Mouse (Mus musculus): ENCODE measurements at regions not wholly inside any gene's neighbourhood (a gene's known extent, or its start where the extent isn't known, plus 50 kb on each side); places are given as distances from the start of the nearest gene placed in this dataset.

GRCm38 (mm10) chr14:76789376-76789775, 232.7 kb upstream of the Serp2 start:
- DNase-seq (ENCODE audit: low spot score), result no peak

GRCm38 (mm10) chr14:76787601-76788000, 230.9 kb upstream of the Serp2 start:
- no peak for DNase-seq (ENCODE audit: low spot score)

GRCm38 (mm10) chr14:76786214-76786613, 229.5 kb upstream of the Serp2 start:
- no peak for DNase-seq (ENCODE audit: low spot score)

DNA sequence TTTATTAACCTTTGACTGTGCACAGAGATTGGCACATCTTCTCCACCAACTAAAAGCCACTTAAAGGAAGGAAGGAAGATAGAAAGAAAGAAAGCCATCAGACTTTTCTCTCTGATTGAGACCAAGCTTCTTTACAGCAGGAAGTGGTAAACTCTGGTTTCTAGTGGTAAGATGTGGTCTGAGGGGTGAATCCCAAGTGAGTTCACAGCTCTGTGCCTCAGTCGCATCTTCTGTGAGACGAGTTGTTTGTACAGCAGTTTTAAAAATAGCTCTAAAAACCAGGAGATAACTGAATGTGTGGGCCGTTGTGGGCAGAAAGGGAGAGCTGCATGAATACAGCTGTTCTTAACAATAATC, 224.8 kb upstream of the Serp2 start:
- DNase-seq (ENCODE audit: low spot score), result no peak

GRCm38 (mm10) chr14:76780572-76781523, 224.2 kb upstream of the Serp2 start:
- DNase-seq (ENCODE audit: low spot score), result no peak

DNA sequence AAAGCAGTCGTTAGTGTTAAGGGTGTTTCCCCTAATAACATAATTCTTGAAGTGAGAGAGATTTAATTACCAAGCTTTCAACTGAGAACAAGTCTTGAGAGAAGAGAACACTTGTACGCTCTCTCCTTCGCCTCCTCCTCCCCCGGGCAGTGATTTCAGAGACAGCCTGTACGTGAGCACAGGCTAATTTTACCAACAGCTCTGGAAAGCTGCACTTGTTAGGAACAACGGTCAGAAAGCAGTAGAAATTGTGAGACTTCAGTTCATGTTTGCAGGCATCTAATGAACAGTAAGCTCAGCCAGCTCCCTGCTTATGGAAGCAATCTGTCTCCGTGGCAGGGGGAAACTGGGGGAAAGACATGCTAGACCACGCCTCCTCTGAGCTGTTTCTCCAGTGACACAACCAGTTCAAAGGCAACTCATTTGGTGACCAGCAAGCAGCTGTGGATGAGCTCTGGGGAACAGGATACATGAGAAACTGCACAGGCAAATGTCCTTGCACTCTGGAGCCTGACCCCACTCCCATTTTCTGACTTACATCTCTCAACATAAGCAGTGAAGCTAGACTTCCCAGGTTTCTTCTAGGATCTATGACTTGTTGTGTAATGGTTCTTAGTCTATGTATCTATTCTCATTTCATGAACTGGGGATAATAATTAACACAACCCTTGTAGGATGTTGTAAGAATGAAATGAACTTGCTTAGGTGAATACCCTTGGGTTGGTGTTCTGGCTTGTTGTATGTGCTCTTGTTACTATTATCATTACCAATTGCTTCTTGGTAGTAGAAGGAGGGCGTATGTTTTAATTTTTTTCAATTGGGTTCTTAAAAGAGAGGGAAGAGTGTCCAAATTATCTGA, 222.1 kb upstream of the Serp2 start:
- peak; percentile 65 for DNase-seq (ENCODE audit: low spot score)

DNA sequence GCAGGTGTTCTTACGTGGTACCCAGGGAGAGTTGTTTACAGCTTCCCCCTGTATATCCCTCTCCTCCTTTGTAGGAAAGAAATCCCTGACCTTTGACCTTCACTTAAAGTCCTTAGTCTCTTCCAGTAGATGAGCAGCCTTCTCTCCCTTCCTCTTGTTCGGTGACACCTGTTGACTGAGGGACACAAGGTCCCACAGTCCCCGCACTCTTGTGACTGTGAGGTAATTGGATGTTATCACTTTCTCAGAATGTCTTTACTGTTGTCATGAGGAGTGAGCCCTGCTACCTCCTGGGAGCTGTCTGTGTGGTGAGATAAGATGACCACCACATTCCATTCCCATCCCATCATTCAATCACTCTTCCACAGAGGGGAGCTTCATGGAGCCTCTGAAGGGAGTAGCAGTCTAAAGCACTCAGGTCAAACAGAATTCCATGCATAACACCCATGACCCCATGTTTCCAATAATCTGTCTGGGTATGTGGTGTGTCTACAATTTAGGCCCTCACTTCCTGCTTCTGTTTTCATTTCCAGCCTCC, 218.8 kb upstream of the Serp2 start:
- DNase-seq (ENCODE audit: low spot score), result no peak

DNA sequence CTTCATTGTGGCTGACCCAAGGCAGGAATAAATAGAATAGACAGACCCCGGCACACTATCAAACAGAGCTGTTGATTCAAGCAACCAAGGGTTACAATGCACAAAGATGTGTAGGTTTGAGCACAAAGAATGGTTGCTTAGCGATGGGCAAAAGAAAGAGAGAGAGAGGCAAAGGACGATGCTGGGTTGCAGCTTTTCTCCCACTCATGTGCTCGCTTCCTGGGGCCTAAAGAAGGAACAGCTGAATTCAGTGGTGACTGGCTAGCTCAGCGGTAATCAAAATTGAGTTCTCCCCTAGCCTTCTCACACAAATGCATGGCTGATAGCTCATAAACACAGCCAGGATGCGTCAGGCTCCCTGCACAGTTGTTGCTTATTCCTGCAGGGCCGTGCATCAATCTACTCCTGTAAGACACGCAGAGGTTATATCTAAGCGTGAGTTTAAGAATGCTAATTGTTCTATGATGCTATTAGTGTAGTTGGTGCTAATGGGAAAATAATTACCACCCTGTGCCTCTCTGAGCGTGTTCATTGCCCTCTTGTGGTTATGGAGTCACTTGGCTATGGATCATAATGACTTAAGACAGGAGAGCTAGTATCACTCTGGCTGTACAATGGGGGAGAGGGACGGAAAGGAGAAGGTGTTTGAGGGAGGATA, 216.2 kb upstream of the Serp2 start:
- peak; percentile 58 for DNase-seq (ENCODE audit: low spot score)

DNA sequence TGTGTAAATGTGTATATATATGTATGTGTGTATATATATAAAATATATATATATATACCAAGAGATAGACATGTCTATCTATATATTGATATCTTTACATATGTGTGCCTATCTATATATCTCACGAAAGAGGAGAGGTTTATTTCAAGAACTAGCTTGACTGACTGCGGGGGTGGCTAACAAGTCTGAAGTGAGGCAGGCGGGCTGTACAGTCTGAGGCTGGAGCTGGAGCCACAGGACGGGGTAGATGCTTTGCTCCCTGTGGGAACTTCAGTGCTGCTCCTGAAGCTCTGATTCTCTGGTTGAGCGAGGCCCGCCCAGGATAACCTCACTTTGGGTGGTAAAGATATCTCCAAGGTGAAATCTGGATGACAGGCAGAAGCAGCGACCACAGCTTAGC, 213.4 kb upstream of the Serp2 start:
- DNase-seq (ENCODE audit: low spot score), result no peak

GRCm38 (mm10) chr14:76767301-76767700, 210.6 kb upstream of the Serp2 start:
- DNase-seq (ENCODE audit: low spot score), result no peak

DNA sequence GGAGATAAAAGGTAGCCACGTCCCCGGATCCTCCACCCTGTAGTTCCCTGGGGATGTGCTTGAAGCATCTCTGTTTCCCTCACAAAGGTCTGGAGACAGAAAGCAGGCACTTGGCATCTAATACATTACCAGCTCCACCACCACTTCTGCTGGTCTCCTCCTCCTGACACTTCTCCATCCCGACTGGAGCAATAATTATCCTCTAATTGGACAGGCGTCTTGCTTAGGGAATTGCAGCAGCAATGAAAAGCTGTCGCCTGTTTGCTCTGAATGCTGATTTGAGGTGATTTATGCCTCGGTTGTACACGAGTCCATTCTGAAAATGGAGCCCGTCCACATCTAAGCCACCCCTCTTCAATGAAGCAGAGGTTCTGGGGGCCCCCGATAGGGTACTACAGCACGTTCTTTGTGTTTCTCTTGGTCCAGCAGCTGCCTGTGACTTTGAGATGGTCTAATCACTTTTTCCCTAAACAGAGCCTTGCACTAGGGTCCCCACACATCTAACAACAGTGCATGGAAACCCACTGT, 209.6 kb upstream of the Serp2 start:
- no peak for DNase-seq (ENCODE audit: low spot score)

GRCm38 (mm10) chr14:76765094-76765504, 208.4 kb upstream of the Serp2 start:
- peak; percentile 36 for DNase-seq (ENCODE audit: low spot score)

- DNase-seq (ENCODE audit: low spot score), result peak; percentile 35
Observed at GRCm38 (mm10) chr14:76764390-76764796, 207.7 kb upstream of the Serp2 start.

- no peak for DNase-seq (ENCODE audit: low spot score)
Observed at GRCm38 (mm10) chr14:76763539-76763938, 206.8 kb upstream of the Serp2 start.

DNA sequence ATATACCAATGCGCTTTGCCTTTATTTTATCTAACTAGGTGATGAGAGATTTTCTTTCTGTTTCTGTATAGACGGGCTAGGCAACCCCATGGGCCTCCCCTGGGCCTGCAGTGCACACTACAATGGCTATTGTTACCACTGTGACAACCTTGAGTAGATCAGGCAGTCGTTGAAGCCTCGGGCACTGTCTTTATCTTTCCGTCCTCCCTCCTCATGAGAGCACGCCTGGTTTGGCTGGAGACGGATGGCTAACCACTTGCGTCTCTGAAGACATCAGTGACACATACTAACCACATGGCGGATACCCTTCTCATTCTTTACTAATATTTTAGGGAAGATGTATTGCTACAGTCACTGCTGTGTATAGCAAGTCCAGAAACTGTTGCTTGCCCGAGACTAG, 206.1 kb upstream of the Serp2 start:
- no peak for DNase-seq (ENCODE audit: low spot score)

DNA sequence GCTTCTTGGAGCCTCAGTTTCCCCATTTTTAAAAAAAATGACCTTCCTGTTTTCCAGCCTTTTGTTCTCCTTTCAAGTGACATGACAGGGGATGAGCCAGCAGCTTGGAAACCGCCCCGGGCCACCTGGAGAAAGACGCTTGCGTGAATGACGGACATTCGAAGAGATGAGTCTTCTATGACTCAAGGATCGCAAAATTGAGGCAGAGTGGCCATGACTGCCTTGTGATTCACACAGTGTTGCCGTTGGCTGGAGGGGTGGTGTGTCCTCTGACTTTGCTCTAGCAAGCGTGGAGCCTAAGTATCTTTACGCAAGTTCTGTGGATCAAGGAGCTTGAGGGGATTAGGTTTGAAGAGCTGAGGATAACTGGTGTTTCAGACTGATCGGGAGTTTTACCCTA, 205.0 kb upstream of the Serp2 start:
- DNase-seq (ENCODE audit: low spot score), result no peak

DNA sequence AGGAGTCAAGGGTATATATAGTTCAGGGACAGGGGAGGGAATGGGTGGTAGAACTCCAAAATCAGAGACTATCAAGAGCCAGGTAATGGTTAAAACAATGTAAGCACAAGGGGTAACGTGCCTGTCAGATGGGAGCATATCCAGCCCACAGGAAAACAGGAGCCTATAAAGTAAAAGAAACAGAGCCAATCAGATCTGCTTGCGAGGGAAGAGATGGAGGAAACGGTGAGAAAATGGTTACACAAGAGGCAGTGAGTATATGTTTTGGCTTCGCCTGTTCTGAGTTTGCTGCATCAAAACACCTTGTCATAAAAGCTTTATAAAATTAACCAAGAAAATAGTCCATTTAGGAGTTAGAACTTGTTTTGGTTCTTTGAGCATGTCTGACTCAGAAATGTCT, 204.6 kb upstream of the Serp2 start:
- no peak for DNase-seq (ENCODE audit: low spot score)

DNA sequence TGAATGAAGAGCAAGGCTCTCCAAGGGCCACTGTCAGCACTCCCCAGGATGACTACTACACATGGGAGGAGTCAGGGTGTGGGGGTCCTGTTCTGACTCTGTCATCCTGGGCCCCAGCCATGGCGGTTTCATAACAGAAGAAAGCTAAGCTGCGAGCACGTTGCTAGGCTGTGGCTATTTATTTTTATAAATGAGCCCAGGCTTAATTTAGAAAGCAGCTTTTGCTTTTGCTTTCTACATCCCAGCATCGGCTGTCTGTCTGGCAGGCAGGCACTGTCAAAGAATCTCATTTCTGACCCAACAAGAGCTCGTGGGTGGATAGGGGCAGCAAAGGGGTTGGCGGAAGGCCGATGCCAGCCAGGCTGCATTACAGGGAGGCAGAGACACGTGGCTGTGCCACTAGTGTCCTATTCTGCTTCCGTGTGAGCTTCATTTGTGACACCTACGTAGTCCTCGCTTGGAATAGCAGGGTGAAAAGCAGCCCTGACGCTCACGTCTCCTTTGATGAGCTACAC, 203.9 kb upstream of the Serp2 start:
- no peak for DNase-seq (ENCODE audit: low spot score)

- DNase-seq (ENCODE audit: low spot score), result no peak
Observed at GRCm38 (mm10) chr14:76759377-76759776, 202.7 kb upstream of the Serp2 start.

GRCm38 (mm10) chr14:76758589-76758988, 201.9 kb upstream of the Serp2 start:
- no peak for DNase-seq (ENCODE audit: low spot score)

- DNase-seq (ENCODE audit: low spot score), result no peak
Observed at GRCm38 (mm10) chr14:76755591-76756376, 199.1 kb upstream of the Serp2 start.
